Mouse (Mus musculus): ENCODE data around the gene Thsd7b. TPM values are rescaled to one million over a fixed set of nuclear protein-coding genes. Genes with fewer than 3 reads are reported as not detected.

Gene Thsd7b
- polyA plus RNA-seq, 1 experiment from 2014 or later: 0.69 TPM

DNA sequence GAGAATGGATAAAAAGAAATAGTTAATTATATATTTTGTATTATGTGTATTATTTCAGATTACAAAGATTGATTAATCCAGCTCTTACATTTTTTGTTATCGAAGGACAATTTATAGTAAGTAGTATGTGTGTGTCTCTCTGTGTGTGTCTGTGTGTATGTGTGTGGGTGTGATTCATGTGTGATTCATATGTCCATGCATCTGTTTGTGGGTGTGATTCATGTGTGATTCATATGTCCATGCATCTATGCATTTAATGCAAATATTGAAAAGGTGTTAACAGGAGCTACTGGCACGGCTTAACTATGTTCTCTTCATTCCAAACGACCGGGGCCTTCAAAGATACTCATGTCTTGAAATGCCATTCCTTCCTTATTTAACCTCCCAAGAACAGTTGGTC, 90.3 kb downstream of the Thsd7b start:
- Histone ChIP-seq H3K4me2 (replicated peaks; ENCODE audit: low read depth, low read length) (no peak overlapping the region), H3K4me1 (ENCODE audit: control insufficient read depth, insufficient read depth, low read length) (no peaks in the 10 kb centered on the region), H3K9me3 (ENCODE audit: control insufficient read depth, low read length) (no peaks in the 10 kb centered on the region), H3K27ac (ENCODE audit: low read depth, low read length) (no peak overlapping the region), H3K36me3 (ENCODE audit: control insufficient read depth, insufficient read depth, low read length) (no peaks in the 10 kb centered on the region), H3K4me3 (ENCODE audit: low read length) (no peak overlapping the region), H3K27me3 (ENCODE audit: control insufficient read depth, insufficient read depth, low read length) (no peaks in the 10 kb centered on the region), H3K9ac (ENCODE audit: low read depth, low read length) (no peak overlapping the region)
- whole genome bisulfite sequencing: 88% methylated on average over 4 of the region's 4 CpGs
- no peak for ATAC-seq (ENCODE audit: low FRiP score, low TSS enrichment)

DNA sequence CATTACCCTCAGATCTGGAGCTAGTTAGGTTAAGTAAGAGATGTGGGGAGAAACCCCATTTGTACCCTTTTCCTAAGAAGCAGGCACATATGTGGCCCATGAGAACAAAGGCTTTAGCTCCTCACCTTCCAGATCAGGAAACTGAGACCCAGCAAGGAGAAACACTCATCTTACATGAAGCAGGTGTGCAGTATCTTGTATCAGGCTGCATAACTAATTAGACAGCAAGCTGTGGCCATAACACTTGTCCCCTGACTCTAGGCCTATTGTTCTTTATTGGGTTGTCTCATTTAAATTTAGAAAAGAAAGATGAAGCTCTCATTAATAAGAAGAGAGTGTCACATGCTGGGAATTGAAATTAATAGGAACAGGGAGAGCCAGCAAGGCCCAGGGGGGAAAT, 91.7 kb downstream of the Thsd7b start:
- Histone ChIP-seq H3K9ac (ENCODE audit: low read depth, low read length) (no peak overlapping the region), H3K27ac (ENCODE audit: low read depth, low read length) (no peak overlapping the region), H3K9me3 (ENCODE audit: control insufficient read depth, low read length) (no peaks in the 10 kb centered on the region), H3K4me2 (replicated peaks; ENCODE audit: low read depth, low read length) (no peak overlapping the region), H3K4me1 (ENCODE audit: control insufficient read depth, insufficient read depth, low read length) (no peaks in the 10 kb centered on the region), H3K36me3 (ENCODE audit: control insufficient read depth, insufficient read depth, low read length) (no peaks in the 10 kb centered on the region), H3K27me3 (ENCODE audit: control insufficient read depth, insufficient read depth, low read length) (no peaks in the 10 kb centered on the region), H3K4me3 (ENCODE audit: low read length) (no peak overlapping the region)
- no peak for ATAC-seq (ENCODE audit: low FRiP score, low TSS enrichment)

DNA sequence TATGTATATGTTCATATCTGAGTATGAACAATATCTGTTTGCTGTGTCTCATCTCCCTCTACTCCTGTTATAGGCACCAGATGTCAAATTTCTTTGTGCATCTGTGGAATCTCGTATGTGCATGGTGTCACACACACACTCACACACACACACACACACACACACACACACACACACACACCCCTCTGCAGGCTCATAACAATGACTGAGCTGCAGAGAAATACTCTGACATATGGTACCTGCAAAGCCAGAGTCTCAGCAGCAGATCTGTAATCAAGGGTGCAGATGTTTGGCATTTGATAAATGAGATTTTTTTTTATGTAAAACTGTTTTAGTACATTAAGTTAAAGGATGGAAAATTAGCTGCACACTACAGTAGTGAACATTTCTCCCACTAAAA, 92.5 kb downstream of the Thsd7b start:
- WGBS: 77% methylated on average over 1 of the region's 1 CpGs
- no peaks in the 10 kb centered on the region for H3K27me3 ChIP-seq (ENCODE audit: control insufficient read depth, insufficient read depth, low read length)

DNA sequence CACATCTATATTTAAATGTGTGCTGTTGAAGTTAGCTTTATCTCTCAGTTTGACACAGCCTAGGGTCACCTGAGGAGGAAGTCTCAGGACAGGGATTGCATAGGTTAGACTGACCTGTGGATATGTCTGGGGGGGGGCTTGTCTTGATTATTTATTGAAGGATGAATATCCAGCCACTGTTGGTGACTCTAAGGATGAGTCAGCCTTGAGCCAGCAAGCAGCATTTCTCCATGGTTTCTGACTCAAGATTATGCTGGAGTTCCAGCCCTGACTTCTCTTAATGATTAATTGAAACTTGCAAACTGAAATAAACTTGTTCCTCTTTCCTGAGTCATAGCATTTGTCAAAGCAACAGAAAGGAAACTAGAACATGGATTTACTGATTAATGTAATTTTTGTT, 113.4 kb downstream of the Thsd7b start:
- Histone ChIP-seq H3K4me2 (replicated peaks; ENCODE audit: low read depth, low read length) (no peak overlapping the region), H3K9me3 (ENCODE audit: control insufficient read depth, low read length) (no peaks in the 10 kb centered on the region), H3K4me1 (ENCODE audit: control insufficient read depth, insufficient read depth, low read length) (no peaks in the 10 kb centered on the region), H3K9ac (ENCODE audit: low read depth, low read length) (no peak overlapping the region), H3K36me3 (ENCODE audit: control insufficient read depth, insufficient read depth, low read length) (no peaks in the 10 kb centered on the region), H3K4me3 (ENCODE audit: low read length) (no peak overlapping the region), H3K27me3 (ENCODE audit: control insufficient read depth, insufficient read depth, low read length) (no peaks in the 10 kb centered on the region), H3K27ac (ENCODE audit: low read depth, low read length) (no peak overlapping the region)
- ATAC-seq (ENCODE audit: low FRiP score, low TSS enrichment): no peak

More for the DNA sequence above, 92.5 kb downstream of the Thsd7b start:
- ATAC-seq (ENCODE audit: low FRiP score, low TSS enrichment): no peak
- Histone ChIP-seq H3K4me2 (replicated peaks; ENCODE audit: low read depth, low read length) (no peak overlapping the region), H3K9ac (ENCODE audit: low read depth, low read length) (no peak overlapping the region), H3K9me3 (ENCODE audit: control insufficient read depth, low read length) (no peaks in the 10 kb centered on the region), H3K4me3 (ENCODE audit: low read length) (no peak overlapping the region), H3K36me3 (ENCODE audit: control insufficient read depth, insufficient read depth, low read length) (no peaks in the 10 kb centered on the region), H3K4me1 (ENCODE audit: control insufficient read depth, insufficient read depth, low read length) (no peaks in the 10 kb centered on the region), H3K27ac (ENCODE audit: low read depth, low read length) (no peak overlapping the region)

DNA sequence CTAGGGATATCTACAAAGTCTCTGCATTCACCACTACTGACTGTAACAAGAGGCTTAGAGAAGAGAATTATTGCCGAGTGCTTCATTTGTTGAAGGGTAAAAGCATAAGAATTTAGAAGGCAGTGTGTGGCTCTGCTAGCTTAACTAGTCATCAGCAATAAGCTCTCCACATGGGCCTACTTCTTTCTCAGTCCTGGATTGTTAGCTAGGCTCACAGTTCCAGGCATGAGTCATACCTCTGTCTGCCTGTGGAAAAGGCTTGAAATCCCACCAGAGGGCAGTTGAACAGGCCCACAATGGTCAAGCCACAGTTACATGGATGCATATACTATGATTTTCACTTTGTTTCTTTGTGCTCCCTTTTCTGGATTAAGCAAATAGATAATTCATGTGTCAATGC, 138.5 kb downstream of the Thsd7b start:
- Histone ChIP-seq H3K27ac (ENCODE audit: low read depth, low read length) (no peak overlapping the region), H3K4me3 (ENCODE audit: low read length) (no peak overlapping the region), H3K4me2 (replicated peaks; ENCODE audit: low read depth, low read length) (no peak overlapping the region), H3K9me3 (ENCODE audit: control insufficient read depth, low read length) (no peaks in the 10 kb centered on the region), H3K36me3 (ENCODE audit: control insufficient read depth, insufficient read depth, low read length) (no peaks in the 10 kb centered on the region), H3K27me3 (ENCODE audit: control insufficient read depth, insufficient read depth, low read length) (no peaks in the 10 kb centered on the region), H3K9ac (ENCODE audit: low read depth, low read length) (no peak overlapping the region), H3K4me1 (ENCODE audit: control insufficient read depth, insufficient read depth, low read length) (no peaks in the 10 kb centered on the region)
- ATAC-seq (ENCODE audit: low FRiP score, low TSS enrichment): no peak
- 97% methylated on average over 1 of the region's 1 CpGs for WGBS

DNA sequence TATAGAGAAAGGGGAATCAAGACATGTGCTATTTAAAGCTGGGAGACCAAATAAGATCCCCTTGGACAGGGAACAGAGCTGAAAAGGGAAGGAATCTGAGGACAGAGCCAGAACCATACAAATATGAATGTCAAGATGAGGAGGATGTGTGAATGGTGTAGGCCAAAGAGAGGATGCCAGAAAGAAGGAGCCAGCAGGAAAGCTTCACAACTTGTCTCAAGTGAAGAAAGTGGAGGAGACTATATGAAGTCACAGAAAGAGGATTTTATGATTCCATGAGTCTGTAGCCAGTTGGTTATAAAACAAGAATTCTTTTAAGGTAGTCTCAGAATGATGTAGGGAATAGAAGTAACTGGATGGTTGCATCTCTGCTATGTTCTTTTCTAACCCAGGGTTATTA, 148.5 kb downstream of the Thsd7b start:
- Histone ChIP-seq H3K36me3 (ENCODE audit: control insufficient read depth, insufficient read depth, low read length) (no peaks in the 10 kb centered on the region), H3K4me2 (replicated peaks; ENCODE audit: low read depth, low read length) (no peak overlapping the region), H3K9ac (ENCODE audit: low read depth, low read length) (no peak overlapping the region), H3K4me1 (ENCODE audit: control insufficient read depth, insufficient read depth, low read length) (no peaks in the 10 kb centered on the region), H3K27ac (ENCODE audit: low read depth, low read length) (no peak overlapping the region), H3K9me3 (ENCODE audit: control insufficient read depth, low read length) (no peaks in the 10 kb centered on the region), H3K27me3 (ENCODE audit: control insufficient read depth, insufficient read depth, low read length) (no peaks in the 10 kb centered on the region), H3K4me3 (ENCODE audit: low read length) (no peak overlapping the region)
- no peak for ATAC-seq (ENCODE audit: low FRiP score, low TSS enrichment)

GRCm38 (mm10) chr1:129464414-129464813, 191.3 kb downstream of the Thsd7b start:
- Histone ChIP-seq H3K4me2 (replicated peaks; ENCODE audit: low read depth, low read length) (no peak overlapping the region), H3K27me3 (ENCODE audit: control insufficient read depth, insufficient read depth, low read length) (no peaks in the 10 kb centered on the region), H3K9ac (ENCODE audit: low read depth, low read length) (no peak overlapping the region), H3K36me3 (ENCODE audit: control insufficient read depth, insufficient read depth, low read length) (no peaks in the 10 kb centered on the region), H3K4me1 (ENCODE audit: control insufficient read depth, insufficient read depth, low read length) (no peaks in the 10 kb centered on the region), H3K27ac (ENCODE audit: low read depth, low read length) (no peak overlapping the region), H3K9me3 (ENCODE audit: control insufficient read depth, low read length) (no peaks in the 10 kb centered on the region), H3K4me3 (ENCODE audit: low read length) (no peak overlapping the region)
- ATAC-seq (ENCODE audit: low FRiP score, low TSS enrichment): no peak
- 86% methylated on average over 2 of the region's 2 CpGs for WGBS

- H3K4me3 ChIP-seq (ENCODE audit: low read length): no peak overlapping the region
- H3K9ac ChIP-seq (ENCODE audit: low read depth, low read length): no peak overlapping the region
- no peaks in the 10 kb centered on the region for H3K36me3 ChIP-seq (ENCODE audit: control insufficient read depth, insufficient read depth, low read length)
- 48% methylated on average over 7 of the region's 7 CpGs for WGBS
- no peaks in the 10 kb centered on the region for H3K9me3 ChIP-seq (ENCODE audit: control insufficient read depth, low read length)
- no peaks in the 10 kb centered on the region for H3K4me1 ChIP-seq (ENCODE audit: control insufficient read depth, insufficient read depth, low read length)
- H3K27ac ChIP-seq (ENCODE audit: low read depth, low read length): no peak overlapping the region
- ATAC-seq (ENCODE audit: low FRiP score, low TSS enrichment): 0 out of 2 replicates have a peak, but pooled peaks have one; percentile 43
- H3K27me3 ChIP-seq (ENCODE audit: control insufficient read depth, insufficient read depth, low read length): no peaks in the 10 kb centered on the region
- H3K4me2 ChIP-seq (replicated peaks; ENCODE audit: low read depth, low read length): no peak overlapping the region
Measured at GRCm38 (mm10) chr1:129473504-129473903, 200.4 kb downstream of the Thsd7b start.

GRCm38 (mm10) chr1:129484266-129485031, 211.3 kb downstream of the Thsd7b start:
- WGBS: 78% methylated on average over 5 of the region's 5 CpGs
- no peaks in the 10 kb centered on the region for H3K27me3 ChIP-seq (ENCODE audit: control insufficient read depth, insufficient read depth, low read length)
- H3K27ac ChIP-seq (ENCODE audit: low read depth, low read length): no peak overlapping the region
- no peak overlapping the region for H3K4me2 ChIP-seq (replicated peaks; ENCODE audit: low read depth, low read length)
- no peak for ATAC-seq (ENCODE audit: low FRiP score, low TSS enrichment)
- no peaks in the 10 kb centered on the region for H3K9me3 ChIP-seq (ENCODE audit: control insufficient read depth, low read length)
- no peak overlapping the region for H3K9ac ChIP-seq (ENCODE audit: low read depth, low read length)
- H3K4me3 ChIP-seq (ENCODE audit: low read length): no peak overlapping the region
- no peaks in the 10 kb centered on the region for H3K36me3 ChIP-seq (ENCODE audit: control insufficient read depth, insufficient read depth, low read length)
- H3K4me1 ChIP-seq (ENCODE audit: control insufficient read depth, insufficient read depth, low read length): no peaks in the 10 kb centered on the region
